Mouse (Mus musculus): ENCODE measurements at regions not wholly inside any gene's neighbourhood (a gene's known extent, or its start where the extent isn't known, plus 50 kb on each side); places are given as distances from the start of the nearest gene placed in this dataset.
"Not testable (repeated sequence)": the region's sequence is repeated elsewhere in the genome, so short reads cannot be mapped to it uniquely, and the experiment has no call there.

DNA sequence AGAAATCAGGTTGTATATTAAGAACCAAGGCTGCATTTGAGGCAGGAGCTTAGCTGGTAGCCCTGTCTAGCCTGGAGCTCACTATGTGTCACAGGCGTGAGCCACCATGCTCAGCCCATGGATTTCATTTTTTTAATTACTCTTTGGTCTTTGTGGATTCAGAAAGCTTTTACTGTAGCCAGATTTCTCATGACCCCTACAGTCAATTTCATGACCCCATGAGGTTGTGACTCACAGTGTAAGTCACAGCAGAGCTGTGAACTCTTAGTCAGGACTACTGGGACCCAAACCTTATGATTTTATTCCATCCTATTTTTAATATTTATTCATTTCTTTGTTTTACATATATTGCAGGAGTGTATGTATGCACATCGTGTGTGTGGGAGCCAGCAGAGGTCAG lies 61.9 kb upstream of the Akap13 start:
- Histone ChIP-seq H3K9ac (ENCODE audit: low read depth, low read length) (no peak overlapping the region), H3K4me2 (no peak overlapping the region), H3K4me1 (ENCODE audit: control insufficient read depth, insufficient read depth, low read length) (peaks cover 16% of the 10 kb centered on the region), H3K9me3 (replicated peaks; ENCODE audit: control insufficient read depth, low read length) (no peaks in the 10 kb centered on the region), H3K4me3 (ENCODE audit: low read depth, low read length) (no peak overlapping the region), H3K27ac (ENCODE audit: low read depth, low read length) (no peak overlapping the region), H3K27me3 (ENCODE audit: control insufficient read depth, insufficient read depth, low read length) (no peaks in the 10 kb centered on the region), H3K36me3 (ENCODE audit: control insufficient read depth, insufficient read depth, low read length) (no peaks in the 10 kb centered on the region)
- 75% methylated on average over 2 of the region's 2 CpGs for WGBS (ENCODE audit: insufficient replicate concordance)
- ATAC-seq (replicated peaks; ENCODE audit: insufficient number of reproducible peaks, low FRiP score, low TSS enrichment), result no peak

GRCm38 (mm10) chr7:75394866-75395580 lies 60.3 kb upstream of the Akap13 start:
- 46% methylated on average over 8 of the region's 8 CpGs for WGBS (ENCODE audit: insufficient replicate concordance)
- H3K27ac ChIP-seq (ENCODE audit: low read depth, low read length), result no peak overlapping the region
- no peaks in the 10 kb centered on the region for H3K9me3 ChIP-seq (replicated peaks; ENCODE audit: control insufficient read depth, low read length)
- no peak overlapping the region for H3K4me3 ChIP-seq (ENCODE audit: low read depth, low read length)
- H3K4me1 ChIP-seq (ENCODE audit: control insufficient read depth, insufficient read depth, low read length), result peaks cover 24% of the 10 kb centered on the region
- no peak overlapping the region for H3K9ac ChIP-seq (ENCODE audit: low read depth, low read length)
- ATAC-seq (replicated peaks; ENCODE audit: insufficient number of reproducible peaks, low FRiP score, low TSS enrichment), result no peak
- H3K4me2 ChIP-seq, result no peak overlapping the region
- no peaks in the 10 kb centered on the region for H3K27me3 ChIP-seq (ENCODE audit: control insufficient read depth, insufficient read depth, low read length)
- H3K36me3 ChIP-seq (ENCODE audit: control insufficient read depth, insufficient read depth, low read length), result no peaks in the 10 kb centered on the region

- no peaks in the 10 kb centered on the region for H3K27me3 ChIP-seq (ENCODE audit: control insufficient read depth, insufficient read depth, low read length)
- H3K9ac ChIP-seq (ENCODE audit: low read depth, low read length), result no peak overlapping the region
- no peaks in the 10 kb centered on the region for H3K9me3 ChIP-seq (replicated peaks; ENCODE audit: control insufficient read depth, low read length)
- peak overlapping the region; percentile 19; the same call in 1 of the 2 replicates for H3K4me2 ChIP-seq
- 9% methylated on average over 7 of the region's 7 CpGs for WGBS (ENCODE audit: insufficient replicate concordance)
- H3K27ac ChIP-seq (ENCODE audit: low read depth, low read length), result peak overlapping the region; percentile 68
- ATAC-seq (replicated peaks; ENCODE audit: insufficient number of reproducible peaks, low FRiP score, low TSS enrichment), result no peak
- no peaks in the 10 kb centered on the region for H3K36me3 ChIP-seq (ENCODE audit: control insufficient read depth, insufficient read depth, low read length)
- H3K4me1 ChIP-seq (ENCODE audit: control insufficient read depth, insufficient read depth, low read length), result peaks cover 24% of the 10 kb centered on the region
- H3K4me3 ChIP-seq (ENCODE audit: low read depth, low read length), result no peak overlapping the region
Observed at GRCm38 (mm10) chr7:75397559-75397958, 57.8 kb upstream of the Akap13 start.

DNA sequence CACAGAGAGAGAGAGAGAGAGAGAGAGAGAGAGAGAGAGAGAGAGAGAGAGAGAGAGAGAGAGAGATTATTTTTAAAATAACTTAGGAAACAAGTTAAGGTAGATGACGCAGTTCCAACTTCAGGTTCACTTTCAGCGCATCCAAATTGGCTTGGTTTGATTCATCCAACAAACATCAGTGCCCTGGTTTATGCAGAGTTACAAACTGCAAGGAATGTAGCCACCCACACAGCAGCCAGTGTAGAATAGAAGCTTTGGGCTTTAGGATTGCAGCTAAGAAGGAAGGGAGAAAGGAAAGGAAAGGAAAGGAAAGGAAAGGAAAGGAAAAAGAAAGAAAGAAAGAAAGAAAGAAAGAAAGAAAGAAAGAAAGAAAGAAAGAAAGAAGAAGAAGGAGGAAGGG lies 56.9 kb upstream of the Akap13 start:
- not testable (repeated sequence) for ATAC-seq (replicated peaks; ENCODE audit: insufficient number of reproducible peaks, low FRiP score, low TSS enrichment); H3K36me3 ChIP-seq (ENCODE audit: control insufficient read depth, insufficient read depth, low read length); H3K27me3 ChIP-seq (ENCODE audit: control insufficient read depth, insufficient read depth, low read length); H3K9ac ChIP-seq (ENCODE audit: low read depth, low read length); H3K4me2 ChIP-seq; H3K4me3 ChIP-seq (ENCODE audit: low read depth, low read length); H3K9me3 ChIP-seq (replicated peaks; ENCODE audit: control insufficient read depth, low read length)
- Histone ChIP-seq H3K4me1 (ENCODE audit: control insufficient read depth, insufficient read depth, low read length) (peaks cover 24% of the 10 kb centered on the region), H3K27ac (ENCODE audit: low read depth, low read length) (peak overlapping the region; percentile 46; the same call in 1 of the 2 replicates)
- WGBS (ENCODE audit: insufficient replicate concordance), result 73% methylated on average over 2 of the region's 2 CpGs

GRCm38 (mm10) chr7:75398904-75399724 lies 56.2 kb upstream of the Akap13 start:
- H3K27me3 ChIP-seq (ENCODE audit: control insufficient read depth, insufficient read depth, low read length), result no peaks in the 10 kb centered on the region
- WGBS (ENCODE audit: insufficient replicate concordance), result 46% methylated on average over 7 of the region's 7 CpGs

DNA sequence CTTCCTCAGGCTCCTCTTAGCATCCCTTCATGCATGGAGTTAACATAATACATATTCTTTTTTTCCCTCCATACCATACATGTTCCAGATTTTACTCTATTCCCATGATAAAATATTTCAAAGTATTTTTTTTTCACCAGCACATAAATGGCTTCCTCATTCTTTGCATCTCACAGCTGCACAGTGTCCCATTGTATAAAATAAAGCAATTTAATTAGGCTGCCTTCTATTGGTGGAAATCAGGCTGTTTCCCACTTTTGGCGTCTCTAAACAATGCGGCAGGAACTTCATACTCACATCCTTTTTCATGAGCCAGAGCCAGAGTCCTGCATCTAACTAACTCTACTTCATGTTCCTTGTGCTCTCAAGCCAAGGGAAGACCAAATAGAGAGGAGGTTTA lies 54.9 kb upstream of the Akap13 start:
- Histone ChIP-seq H3K9ac (ENCODE audit: low read depth, low read length) (no peak overlapping the region), H3K27me3 (ENCODE audit: control insufficient read depth, insufficient read depth, low read length) (no peaks in the 10 kb centered on the region), H3K4me1 (ENCODE audit: control insufficient read depth, insufficient read depth, low read length) (peaks cover 18% of the 10 kb centered on the region), H3K9me3 (replicated peaks; ENCODE audit: control insufficient read depth, low read length) (no peaks in the 10 kb centered on the region), H3K4me2 (no peak overlapping the region), H3K27ac (ENCODE audit: low read depth, low read length) (no peak overlapping the region), H3K4me3 (ENCODE audit: low read depth, low read length) (no peak overlapping the region), H3K36me3 (ENCODE audit: control insufficient read depth, insufficient read depth, low read length) (no peaks in the 10 kb centered on the region)
- 85% methylated on average over 2 of the region's 2 CpGs for WGBS (ENCODE audit: insufficient replicate concordance)
- ATAC-seq (replicated peaks; ENCODE audit: insufficient number of reproducible peaks, low FRiP score, low TSS enrichment), result no peak

More at GRCm38 (mm10) chr7:75398904-75399724, 56.2 kb upstream of the Akap13 start:
- H3K9ac ChIP-seq (ENCODE audit: low read depth, low read length), result peak overlapping the region; percentile 13; the same call in 1 of the 2 replicates
- H3K36me3 ChIP-seq (ENCODE audit: control insufficient read depth, insufficient read depth, low read length), result no peaks in the 10 kb centered on the region
- H3K4me3 ChIP-seq (ENCODE audit: low read depth, low read length), result no peak overlapping the region
- H3K4me1 ChIP-seq (ENCODE audit: control insufficient read depth, insufficient read depth, low read length), result peaks cover 24% of the 10 kb centered on the region
- ATAC-seq (replicated peaks; ENCODE audit: insufficient number of reproducible peaks, low FRiP score, low TSS enrichment), result peak; percentile 75
- no peaks in the 10 kb centered on the region for H3K9me3 ChIP-seq (replicated peaks; ENCODE audit: control insufficient read depth, low read length)
- no peak overlapping the region for H3K4me2 ChIP-seq
- 0 out of 2 replicates have a peak overlapping the region, but pooled peaks have one; percentile 2 for H3K27ac ChIP-seq (ENCODE audit: low read depth, low read length)

GRCm38 (mm10) chr7:75404955-75405354 lies 50.4 kb upstream of the Akap13 start:
- H3K36me3 ChIP-seq (ENCODE audit: control insufficient read depth, insufficient read depth, low read length), result no peaks in the 10 kb centered on the region
- ATAC-seq (replicated peaks; ENCODE audit: insufficient number of reproducible peaks, low FRiP score, low TSS enrichment), result peak; percentile 80
- no peak overlapping the region for H3K4me2 ChIP-seq
- H3K9me3 ChIP-seq (replicated peaks; ENCODE audit: control insufficient read depth, low read length), result no peaks in the 10 kb centered on the region
- H3K27me3 ChIP-seq (ENCODE audit: control insufficient read depth, insufficient read depth, low read length), result no peaks in the 10 kb centered on the region
- H3K4me3 ChIP-seq (ENCODE audit: low read depth, low read length), result no peak overlapping the region
- peak overlapping the region; percentile 81 for H3K27ac ChIP-seq (ENCODE audit: low read depth, low read length)
- H3K9ac ChIP-seq (ENCODE audit: low read depth, low read length), result no peak overlapping the region
- H3K4me1 ChIP-seq (ENCODE audit: control insufficient read depth, insufficient read depth, low read length), result no peaks in the 10 kb centered on the region
- WGBS (ENCODE audit: insufficient replicate concordance), result 42% methylated on average over 3 of the region's 3 CpGs
